24 mouse cellular contexts compared by ENCODE assay signal in genomic region chr16:74809154-74809825, GRCm38 (mm10).
"Had no signal": no experiment of that assay in that cellular context is flagged by ENCODE, and none has a peak within 500 bp of the region (broad histone marks: within the 10 kb centered on the region; RNA-seq: fewer than 3 reads in every experiment).

No protein-coding gene starts in this region.

- ATAC-seq: hindbrain, embryonic 16.5 days; inflammation-experienced regulatory T-cells, adult 6 months; intestine, embryonic 15.5 days; intestine, postnatal 0 days had no signal

- H3K9me3 ChIP-seq: heart, embryonic 12.5 days; hindbrain, embryonic 10.5 days; hindbrain, embryonic 12.5 days; intestine, embryonic 15.5 days; limb, embryonic 10.5 days; limb, embryonic 12.5 days had no signal

- H3K4me3 ChIP-seq: heart, adult 2 months; heart, embryonic 12.5 days; hindbrain, embryonic 10.5 days; hindbrain, embryonic 12.5 days; intestine, embryonic 15.5 days; layer of hippocampus, adult 2 months; left cerebral cortex, adult 2 months; limb, embryonic 10.5 days; limb, embryonic 12.5 days had no signal

- DNase-seq: gastrocnemius, postnatal 14 days; gastrocnemius, postnatal 36 days; heart, adult 11 months; heart, adult 2 months; heart, postnatal 10 days; heart, postnatal 4 days; kidney, adult 18-20 months; kidney, adult 8-10 months; kidney, postnatal 10 days; kidney, postnatal 25 days; kidney, postnatal 4 days; liver had no signal

- H3K9ac ChIP-seq: heart, embryonic 12.5 days; hindbrain, embryonic 12.5 days; hindbrain, embryonic 14.5 days; intestine, embryonic 15.5 days; limb, embryonic 12.5 days had no signal

- H3K27ac ChIP-seq: heart, adult 2 months; hindbrain, embryonic 10.5 days; hindbrain, embryonic 12.5 days; hindbrain, embryonic 14.5 days; intestine, embryonic 15.5 days; layer of hippocampus, adult 2 months; left cerebral cortex, adult 2 months; limb, embryonic 10.5 days; limb, embryonic 12.5 days had no signal

- H3K27me3 ChIP-seq: heart, embryonic 12.5 days; hindbrain, embryonic 12.5 days; intestine, embryonic 15.5 days; limb, embryonic 12.5 days had no signal

- H3K36me3 ChIP-seq: heart, embryonic 12.5 days; hindbrain, embryonic 10.5 days; hindbrain, embryonic 12.5 days; intestine, embryonic 15.5 days; limb, embryonic 10.5 days; limb, embryonic 12.5 days had no signal

- H3K4me2 ChIP-seq: heart, embryonic 12.5 days; hindbrain, embryonic 12.5 days; hindbrain, embryonic 14.5 days; intestine, embryonic 15.5 days; limb, embryonic 12.5 days had no signal

- H3K4me1 ChIP-seq: heart, embryonic 12.5 days; hindbrain, embryonic 10.5 days; hindbrain, embryonic 12.5 days; intestine, embryonic 15.5 days; limb, embryonic 10.5 days; limb, embryonic 12.5 days had no signal
